Mouse (Mus musculus) cerebellum, adult 8-10 months (tissue): ENCODE measurements around the gene Atad3a.
"Not testable (repeated sequence)": the region's sequence is repeated elsewhere in the genome, so short reads cannot be mapped to it uniquely, and the experiment has no call there.

Experiments
- DNase-seq: peaks from one replicate; pipeline ENCODE4 v3.0.0; 2022

The Atad3a gene

DNA sequence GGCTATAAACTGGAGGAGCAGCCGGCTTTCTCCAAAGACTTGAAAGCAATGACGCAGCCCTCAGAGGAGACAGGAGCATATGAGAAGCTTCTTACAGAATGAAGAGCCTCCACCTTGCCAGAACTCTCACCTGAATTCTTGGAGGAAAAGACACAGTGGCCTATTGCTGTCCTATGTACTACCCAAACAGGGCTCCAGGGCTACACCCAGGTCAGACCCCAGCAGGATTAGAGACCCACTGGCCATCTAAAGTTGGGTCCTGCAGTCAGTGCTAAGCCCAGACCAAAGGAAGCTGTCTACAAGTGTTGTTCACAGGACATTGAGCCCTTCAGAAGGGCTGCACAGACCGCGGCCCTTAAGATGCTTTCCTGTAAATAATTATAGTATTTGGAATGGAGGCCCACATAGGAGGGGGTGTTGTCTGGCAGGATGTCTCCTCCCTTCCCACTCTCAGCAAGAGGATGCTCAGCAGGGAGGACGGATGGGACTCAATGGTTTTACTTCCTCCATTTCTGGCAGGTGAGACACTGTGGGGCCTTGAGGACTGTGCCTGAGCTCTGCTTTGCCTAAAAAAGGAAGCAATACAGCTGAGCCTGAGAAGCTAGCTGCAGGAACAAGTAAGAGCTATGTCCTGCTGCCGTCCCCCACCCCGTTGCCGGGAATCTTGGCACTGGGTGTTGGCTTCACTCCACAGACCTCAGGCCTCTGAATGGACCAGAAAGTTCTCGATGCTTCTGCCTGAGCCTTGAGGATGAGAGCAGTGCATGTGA lies 14.3 kb upstream of the Atad3a start:
- DNase-seq, result peak; percentile 56

DNA sequence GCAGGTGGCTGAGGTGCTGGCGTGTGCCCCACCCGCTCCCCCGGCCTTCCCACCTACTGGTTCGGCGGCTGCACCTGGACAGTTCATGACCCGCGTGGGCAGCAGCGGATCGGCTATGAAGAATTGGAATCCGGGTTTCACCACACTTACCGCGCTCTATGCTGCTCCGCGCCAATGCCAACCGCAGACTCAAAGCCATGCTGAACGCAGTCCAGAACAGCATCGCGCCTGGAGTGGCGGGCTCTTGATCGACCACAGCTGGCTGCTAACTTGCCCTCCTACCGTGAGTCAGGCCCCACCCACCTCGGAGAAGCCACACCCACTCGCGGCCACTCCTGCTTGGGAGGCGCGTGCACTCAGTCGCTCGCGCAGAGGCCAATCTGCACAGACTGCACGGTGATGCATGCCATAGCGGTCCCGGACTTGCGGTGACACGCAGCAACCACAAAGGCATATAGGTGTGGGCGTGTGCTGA lies 13.4 kb upstream of the Atad3a start, which contains the start of gene Vwa1:
Gene Vwa1 (minus strand): TSS at position 419 of the 475 bp plus-strand sequence.
- DNase-seq, result peak; percentile 88

DNA sequence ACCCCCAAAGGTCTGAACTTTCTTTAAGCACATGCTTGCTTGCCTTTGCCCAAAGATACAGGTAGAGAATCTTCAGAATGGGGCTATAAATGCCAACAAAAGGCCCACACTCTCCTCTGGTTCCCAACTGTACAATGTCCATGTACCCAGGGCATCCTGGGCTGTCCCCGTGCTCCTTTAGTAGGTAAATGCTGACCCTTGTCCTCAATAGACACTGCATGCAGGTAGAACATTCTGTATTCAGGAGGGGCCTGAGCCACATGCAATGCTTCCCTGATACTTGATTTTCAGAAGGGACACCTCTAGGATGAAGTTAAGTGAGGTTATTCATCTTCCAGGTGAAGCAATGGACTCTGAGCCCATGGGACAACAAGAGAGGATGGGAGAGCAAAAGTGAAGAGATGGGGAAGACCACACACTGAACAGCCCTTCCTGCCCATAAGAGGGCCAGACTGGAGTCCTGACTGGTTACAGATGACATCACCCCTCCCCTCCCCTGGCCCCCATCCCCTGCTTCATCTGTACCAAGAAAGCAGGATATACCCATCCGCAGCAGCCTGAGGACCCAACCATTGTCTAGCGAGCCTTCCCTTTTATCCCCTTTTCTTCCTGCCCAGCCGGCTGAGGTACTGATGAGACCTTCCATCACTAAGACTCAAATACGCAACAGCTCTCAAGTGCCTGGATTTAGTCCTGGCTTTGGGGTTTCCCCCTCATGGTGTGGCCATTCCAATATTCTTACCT lies 12.6 kb upstream of the Atad3a start:
- peak; percentile 25 for DNase-seq

DNA sequence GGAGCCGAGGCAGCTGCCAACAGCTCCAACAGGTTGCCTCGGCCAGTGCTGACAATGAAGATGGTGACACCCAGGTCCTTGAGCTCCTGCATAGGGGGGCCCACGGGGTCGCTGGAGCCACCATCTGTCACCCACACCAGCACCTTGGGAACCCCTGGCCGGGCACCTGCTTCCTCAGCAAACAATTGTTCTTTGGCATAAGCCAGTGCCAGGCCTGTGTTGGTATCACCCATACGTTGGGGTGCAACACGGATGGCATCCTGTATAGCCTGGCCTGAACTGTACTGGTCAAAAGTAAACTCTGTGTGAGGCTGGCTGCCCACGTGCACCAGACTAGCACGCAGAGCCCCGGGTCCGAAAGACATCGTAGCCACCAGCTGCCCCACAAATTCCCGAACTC lies 11.9 kb upstream of the Atad3a start:
- DNase-seq, result no peak

DNA sequence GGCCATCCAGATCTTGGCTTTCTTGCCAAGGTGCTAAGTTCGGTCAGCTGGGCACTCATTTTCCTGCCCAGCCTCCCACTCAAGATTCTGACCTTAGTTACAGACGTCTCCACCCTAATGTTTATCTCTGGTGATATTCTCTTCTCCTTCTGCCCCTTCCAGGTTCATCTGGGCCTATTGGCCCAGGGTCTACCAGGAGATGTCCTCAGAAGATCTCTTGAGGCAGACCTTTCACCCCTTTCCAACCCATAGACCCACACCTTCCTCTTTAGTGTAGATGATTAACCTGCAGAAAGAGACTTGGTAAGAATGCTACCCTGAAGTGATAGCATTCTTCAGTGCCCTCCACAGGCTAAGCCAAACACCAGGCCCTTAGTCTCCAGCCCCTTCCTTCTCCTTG lies 10.8 kb upstream of the Atad3a start:
- DNase-seq, result no peak

DNA sequence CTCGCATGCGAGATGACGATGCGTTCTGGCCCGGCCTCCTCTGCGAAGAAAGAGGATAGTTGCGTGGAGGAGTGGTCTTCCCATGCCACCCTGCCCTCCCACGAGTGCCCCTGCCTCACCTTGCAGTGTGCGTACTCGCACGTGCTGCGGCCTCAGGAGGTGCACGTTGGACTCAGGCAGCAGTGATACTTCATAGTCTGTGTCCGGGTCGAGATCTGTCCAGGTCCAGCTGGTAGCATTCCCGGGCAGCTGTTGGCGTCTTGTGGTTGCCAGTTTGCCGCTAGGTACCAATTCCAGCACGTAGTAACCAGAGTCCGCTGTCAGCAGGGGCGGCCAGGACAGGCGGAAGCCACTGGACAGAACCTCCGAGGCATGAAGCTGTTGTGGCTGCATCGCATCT lies 9.7 kb upstream of the Atad3a start:
- no peak for DNase-seq

DNA sequence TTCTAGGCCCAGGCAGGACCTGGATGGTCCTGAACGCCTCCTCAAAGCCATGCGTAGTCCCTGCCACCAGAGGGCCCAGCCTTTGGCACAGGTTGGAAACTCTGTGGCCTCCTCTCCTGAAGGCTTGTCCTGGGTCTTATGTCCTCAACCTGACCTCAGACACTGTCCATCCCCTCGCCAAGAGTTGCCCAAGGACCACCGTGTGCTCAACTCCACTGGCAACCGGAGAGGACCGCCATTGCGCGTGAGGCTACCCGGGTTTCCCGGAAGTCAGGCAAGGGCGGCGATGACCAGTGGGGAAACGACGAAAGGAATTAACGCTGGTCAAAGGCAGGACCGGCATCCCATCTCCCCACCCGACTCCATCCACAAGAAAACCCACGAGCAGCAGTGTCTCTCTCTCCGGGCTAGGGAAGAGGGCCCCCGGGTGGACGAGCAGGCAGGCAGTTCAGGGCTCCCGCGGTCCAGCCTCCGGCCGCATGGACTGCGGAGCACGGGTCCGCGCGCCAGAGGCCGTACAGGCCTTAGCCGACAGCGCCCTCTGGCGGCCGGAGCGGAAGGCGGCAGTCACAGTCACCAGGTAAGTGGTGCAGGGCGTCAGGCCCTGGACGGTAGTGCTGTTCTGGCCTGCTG lies 9.1 kb upstream of the Atad3a start:
- peak; percentile 95 for DNase-seq

DNA sequence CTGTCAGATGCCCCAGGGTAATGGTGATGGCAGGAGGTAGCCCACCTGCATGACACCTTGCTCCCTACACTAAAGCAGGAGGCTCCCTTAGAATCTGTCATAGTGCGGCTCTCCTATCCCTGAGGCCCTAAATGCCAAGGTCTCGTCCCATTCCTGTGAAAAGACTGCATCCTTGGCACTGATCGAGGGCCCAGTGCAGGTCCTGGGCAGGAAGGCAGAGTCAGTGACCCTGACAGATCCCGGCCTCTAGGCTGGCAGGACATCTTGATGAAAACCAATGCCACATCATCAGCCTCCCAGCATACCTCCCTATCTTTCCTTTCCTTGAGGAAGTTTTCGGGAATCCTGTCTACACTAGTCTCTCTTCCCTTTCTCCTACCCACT lies 8.6 kb upstream of the Atad3a start:
- no peak for DNase-seq

DNA sequence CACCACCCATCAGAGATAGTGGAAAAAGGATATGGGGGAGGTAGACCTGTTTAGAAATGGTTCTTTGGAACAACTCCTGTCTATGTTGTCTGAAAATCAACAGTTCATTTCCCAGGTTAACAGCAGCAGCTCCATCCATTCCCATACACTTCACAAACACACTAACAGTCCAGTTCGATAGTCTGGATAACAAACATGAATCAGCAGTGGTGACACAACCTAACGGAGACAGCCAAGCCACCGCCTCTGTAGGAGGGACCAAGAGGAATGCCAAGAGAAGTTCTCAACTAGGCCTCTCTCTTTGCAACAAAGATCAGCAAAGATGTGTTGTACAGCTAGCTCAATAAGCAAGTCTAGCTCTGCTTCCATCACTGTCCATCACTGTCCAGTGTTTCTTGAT lies 1.5 kb upstream of the Atad3a start:
- no peak for DNase-seq

DNA sequence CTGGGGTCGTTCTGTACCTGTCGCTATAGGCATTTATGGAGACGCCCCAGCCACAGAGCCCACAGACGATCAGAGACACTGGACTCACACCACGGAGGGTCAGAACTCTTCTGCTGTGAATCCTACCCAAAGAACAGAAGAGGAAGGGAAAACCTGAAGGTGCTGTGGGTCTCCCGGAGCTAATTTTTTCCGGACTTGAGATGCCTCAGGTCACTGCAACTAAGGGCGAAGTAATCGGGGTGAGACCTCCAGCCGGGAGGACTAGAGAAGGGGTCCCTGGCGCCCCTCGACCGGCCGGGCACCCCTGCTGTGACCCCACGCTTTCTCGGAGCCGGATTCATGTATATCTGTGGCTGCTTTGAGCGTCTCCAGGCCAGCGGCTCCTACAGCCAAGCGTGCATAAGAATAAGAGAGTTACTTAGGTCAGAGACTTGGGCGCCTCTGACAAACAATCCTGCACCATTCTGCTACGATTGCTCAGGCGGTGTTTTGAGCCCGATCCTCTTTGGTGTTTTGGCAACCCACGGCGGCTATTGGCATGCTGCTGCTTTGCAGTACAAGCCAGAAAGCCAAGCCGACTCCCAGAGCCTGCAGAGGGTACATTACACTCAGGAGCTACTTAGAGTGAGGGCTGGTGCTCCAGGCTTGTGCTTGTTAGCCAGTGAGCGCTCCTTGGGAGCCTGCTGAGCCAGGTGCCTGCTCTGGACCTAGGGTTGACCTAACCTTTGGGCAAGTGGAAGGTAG lies 635 bp upstream of the Atad3a start:
- DNase-seq, result peak; percentile 33

DNA sequence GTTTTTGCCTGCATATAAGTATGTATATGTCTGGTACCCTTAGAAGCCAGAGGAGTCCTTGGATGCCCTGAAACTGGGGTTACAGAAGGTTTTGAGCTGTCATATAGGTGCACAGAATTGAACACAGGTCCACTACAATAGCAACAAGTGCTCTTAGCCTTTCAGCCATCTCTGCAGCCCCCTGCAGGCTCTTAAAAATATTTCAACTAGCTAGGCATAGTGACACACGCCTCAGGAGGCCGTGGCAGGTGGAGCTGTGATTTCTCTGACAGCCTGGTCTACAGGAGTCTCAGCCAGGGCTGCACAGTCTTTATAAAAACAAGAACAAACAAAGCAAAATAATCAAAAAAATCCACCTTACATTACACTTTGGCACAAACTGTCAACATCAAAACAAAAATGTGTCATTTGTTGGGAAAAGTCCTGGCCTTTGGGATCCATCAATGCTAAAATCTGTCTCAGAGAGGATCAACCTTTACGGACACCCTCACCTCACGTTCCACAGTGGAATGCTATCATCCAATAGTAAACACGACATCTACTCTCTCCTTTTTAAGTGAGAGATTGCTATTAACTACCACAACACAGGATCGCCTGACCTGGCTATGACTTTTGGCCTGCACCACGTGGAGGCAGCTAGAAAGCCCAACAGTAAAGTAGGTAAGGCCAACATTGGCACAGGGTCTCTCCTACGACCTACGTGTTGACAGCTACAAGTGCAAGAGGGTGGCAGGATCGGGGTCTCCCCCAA lies 856 bp downstream of the Atad3a start:
- DNase-seq, result no peak

DNA sequence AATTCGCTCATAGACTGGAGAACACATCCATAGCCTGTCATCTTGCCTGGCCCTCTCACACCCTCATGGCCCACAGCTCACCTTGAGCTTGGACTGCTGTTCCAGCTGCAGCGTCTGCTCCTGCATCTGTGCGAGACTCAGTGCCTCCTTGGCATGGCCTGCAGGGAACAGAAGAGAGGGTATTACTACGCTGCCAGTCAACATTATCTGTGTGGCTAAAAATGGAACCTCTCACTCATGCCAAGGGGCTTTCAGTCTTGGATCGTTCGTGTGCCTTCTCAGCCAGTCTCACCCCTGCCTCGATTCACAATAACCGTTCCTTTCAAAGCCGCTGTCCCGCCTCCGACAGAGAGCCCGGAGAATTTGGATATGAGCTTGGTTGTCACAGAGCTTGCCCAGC lies 3.9 kb downstream of the Atad3a start:
- DNase-seq, result no peak

DNA sequence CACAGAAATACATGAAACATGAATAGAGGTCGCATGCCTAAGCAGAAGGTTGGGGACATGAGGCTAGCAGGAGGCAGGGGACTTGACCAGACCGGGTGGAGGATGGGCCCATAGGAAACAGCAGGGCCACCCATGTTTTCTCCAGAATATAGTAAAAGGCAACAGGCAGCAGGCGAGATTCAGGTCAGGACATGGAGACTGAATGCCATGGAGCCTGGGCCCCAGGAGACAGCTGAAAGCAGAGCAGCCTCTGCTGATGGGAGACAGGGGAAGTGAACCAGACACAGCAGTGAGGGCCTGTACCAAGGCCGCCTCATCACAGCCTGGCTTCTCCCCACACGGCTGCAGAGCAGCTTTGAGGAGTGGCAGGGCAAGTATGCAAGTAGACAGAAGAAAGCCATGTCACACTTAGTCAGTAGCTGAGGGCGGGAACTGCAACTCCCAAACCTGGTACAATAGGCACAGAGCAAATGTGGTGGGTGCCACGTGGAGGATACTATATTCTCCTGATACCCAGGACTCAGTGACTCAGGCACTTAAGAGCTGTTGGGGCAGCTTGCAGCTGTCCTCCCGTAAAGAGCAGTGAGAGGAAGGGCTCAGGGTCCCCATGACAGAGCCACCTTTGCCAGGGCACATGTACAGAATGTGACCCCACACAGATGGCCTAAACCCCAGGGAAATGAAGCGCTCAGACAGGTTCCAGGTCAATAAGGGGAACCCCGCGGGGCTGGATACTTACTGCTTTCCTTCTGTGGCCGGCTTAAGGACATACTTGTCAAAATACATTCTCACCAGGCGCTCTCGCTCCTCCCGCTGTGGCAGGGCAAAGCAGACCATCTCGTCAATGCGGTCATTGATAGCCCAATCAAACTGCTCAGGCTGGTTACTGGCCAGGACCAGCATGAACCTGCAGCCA lies 14.1 kb downstream of the Atad3a start:
- DNase-seq, result peak; percentile 63

DNA sequence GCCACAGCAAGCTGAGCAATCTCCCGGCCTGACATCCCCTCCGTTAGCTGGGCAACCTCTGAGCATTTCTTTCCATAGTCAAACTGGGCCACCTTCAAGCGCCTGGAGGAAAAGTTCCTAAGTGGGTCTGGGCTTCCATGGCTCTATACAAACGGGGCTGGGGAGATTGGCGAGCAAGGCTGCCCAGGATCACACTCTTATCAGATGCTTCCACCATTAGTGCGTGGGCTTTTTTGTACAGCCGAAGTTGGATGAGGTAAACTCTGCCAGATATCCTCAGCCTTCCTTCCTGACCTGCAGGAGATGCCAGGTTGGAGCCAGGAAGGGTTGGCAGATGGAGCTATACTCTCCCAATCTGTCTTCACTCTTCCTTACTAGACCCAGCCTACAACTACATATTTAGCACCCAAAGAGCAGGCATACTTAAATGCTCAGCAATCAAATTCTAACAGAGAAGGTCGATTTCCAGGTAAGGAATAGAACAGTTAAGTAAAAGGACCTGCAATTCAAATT lies 14.8 kb downstream of the Atad3a start:
- DNase-seq, result peak; percentile 72

DNA sequence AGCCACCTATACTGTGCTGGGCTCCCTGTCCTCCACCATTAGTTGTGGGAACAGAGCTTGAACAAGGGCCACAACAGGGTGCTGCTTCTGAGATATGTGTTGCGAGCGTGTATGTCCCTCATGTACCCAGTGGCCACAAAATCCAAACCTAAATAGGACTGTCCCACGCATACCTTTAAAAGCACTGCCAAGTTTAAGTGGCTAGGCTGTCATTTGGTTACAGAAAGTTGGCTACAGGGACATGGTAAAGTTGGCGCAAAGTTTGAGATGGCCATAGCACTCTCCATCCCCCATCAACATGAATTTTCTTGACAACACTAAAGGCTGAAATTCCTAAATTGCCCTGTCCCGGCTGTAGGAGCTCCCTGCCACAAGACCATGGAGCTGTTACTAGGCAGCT lies 15.8 kb downstream of the Atad3a start:
- no peak for DNase-seq

DNA sequence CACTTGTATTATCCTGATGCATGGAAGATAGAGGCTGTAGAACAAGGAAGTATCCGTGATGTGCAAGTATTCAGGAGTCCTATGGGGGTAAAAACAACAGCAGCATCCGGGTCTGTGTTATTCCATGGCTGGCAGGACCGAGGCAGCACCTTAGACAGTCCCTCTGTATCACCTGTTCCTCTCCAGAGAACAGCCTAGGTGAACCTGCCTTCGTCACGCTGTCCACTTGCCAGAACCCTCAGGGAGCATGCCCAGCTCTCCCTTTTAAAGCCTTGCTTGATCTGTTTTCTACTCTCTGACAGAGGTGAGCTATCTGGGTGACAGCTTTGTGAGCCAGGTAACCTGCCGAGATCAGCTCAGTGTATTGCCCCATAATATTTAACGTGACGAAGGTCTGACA lies 16.4 kb downstream of the Atad3a start:
- DNase-seq, result peak; percentile 54

DNA sequence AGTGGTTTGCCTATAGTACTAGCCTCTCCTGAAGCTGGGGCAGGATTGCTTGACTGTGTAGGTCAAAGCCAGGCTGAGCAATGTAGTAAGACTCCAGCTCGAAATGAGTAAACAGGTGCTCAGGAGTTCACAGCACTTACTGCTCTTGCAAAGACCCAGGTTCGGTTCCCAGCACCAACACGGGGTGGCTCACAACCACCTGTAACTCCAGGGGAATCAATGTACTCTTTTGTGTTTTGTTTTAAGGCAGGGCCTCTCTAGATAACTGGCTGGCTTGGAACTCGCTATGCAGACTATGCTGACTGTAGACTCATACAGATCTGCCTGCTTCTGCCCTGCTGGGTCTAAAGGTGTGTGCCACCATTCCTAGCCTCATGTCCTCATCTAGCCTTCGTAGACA lies 18.2 kb downstream of the Atad3a start:
- DNase-seq, result no peak

DNA sequence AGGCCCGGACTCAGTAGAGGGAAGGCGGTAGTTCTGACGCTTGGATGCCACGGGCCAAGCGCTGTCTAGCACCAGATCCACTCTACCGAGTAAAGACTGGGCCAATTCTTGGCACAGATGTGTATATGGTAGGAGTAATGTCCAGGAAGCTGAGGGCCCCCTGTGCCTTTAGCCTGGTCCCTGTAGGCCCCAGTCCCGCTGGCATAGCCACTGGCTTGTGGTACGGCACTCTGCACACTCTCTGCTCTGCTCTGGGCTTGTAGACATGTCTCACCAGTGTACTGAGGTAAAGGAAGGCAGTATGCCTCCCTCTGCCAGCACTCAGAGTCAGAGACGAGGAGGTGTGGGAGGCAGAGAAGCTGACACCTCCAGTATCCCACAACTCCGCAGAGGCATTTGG lies 20.2 kb downstream of the Atad3a start:
- DNase-seq, result not testable (repeated sequence)

DNA sequence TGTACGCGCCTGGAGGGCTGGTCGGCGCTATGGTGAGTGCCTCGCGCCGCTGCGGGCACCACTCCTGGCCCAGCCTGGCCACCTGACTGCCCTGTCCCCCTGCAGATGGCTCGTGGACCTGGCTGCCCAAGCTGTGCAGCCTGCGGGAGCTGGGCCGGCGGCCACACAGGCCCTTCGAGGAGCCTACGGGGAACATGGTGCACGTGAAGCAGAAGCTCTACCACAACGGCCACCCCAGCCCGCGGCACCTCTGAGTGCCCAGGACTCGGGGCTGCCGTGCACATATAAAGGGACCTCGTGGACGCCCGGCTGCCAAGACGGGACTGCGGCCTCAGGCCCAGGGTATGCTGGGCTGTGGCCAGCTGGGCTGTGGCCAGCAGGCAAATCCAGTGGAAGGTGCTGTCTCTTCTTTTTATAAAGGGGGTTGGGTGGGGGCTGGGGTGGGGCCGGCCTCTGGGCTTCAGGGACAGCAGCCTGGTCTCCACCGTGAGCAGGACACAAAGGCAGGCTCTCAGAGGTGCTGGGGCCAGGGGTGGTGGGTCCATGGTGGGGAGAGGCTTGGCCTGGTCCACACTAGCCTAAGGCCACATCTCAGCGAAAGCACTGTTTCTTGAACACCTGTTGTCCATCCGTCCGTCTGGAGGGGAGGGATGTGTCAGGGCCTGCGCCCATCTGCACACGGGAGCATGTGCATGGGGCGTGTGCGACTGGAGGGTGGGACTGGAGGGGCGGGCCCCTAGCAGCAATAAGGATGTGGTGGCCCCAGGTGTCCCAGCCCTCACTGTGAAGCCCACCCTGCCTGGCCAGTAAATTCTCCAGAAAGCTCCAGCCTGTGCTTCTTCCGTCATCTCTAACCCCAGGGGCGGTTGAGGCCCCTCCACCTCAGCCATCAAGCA lies 20.9 kb downstream of the Atad3a start:
- DNase-seq, result peak; percentile 75

DNA sequence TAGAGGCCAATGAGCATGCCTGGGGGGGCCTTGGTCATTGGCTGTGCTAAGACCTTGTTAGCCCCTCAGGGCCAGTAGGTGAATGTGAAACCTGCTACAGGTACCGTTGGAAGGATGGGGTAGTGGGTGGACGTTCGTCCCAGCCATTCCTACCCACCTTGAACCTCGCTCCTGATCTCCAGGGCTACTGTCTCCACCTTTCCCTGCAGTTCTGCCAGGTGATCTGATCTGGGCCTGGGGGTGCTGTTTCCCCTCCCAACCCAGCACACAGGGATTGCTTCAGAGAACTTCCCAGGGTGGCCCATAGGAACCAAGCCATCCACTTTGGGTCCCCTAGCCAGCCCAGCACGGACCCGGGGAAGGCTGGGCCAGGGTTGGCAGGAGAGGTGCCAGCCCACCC lies 21.7 kb downstream of the Atad3a start:
- peak; percentile 36 for DNase-seq
